Comparison of ENCODE assay signal across 9 mouse cellular contexts in genomic region chr9:46389741-46390140, GRCm38 (mm10).
DNase-seq lines count a peak whose midpoint lies in the region; ATAC-seq and TF ChIP-seq lines count a peak whose summit lies in the region.
"Had no signal": no experiment of that assay in that cellular context is flagged by ENCODE, and none has a peak within 500 bp of the region (broad histone marks: within the 10 kb centered on the region; RNA-seq: fewer than 3 reads in every experiment).

No protein-coding gene starts in this region.

- intact Hi-C loops in gastrocnemius, postnatal 14 days (cut with DNase I; ENCODE audit: low total_unique reads), result no loop called here

- no peaks in the 10 kb centered on the region for H3K36me3 ChIP-seq in hindbrain, embryonic 16.5 days (ENCODE audit: control insufficient read depth, insufficient read depth, low read length)
- no peaks in the 10 kb centered on the region for H3K36me3 ChIP-seq in liver, embryonic 14.5 days (replicated peaks; ENCODE audit: control insufficient read depth, insufficient read depth, low read depth)

- H3K4me1 ChIP-seq in hindbrain, embryonic 16.5 days (ENCODE audit: control insufficient read depth, insufficient read depth, low read depth, low read length), result peaks cover 12% of the 10 kb centered on the region
- H3K4me1 ChIP-seq in liver, embryonic 14.5 days (replicated peaks; ENCODE audit: control insufficient read depth in 2 of 2, insufficient read depth in 2 of 2, low read length in 1 of 2), result no peaks in the 10 kb centered on the region

- no peak for TF ChIP-seq EP300 in liver, embryonic 14.5 days (IDR thresholded peaks at IDR 0.05; ENCODE audit: low read depth)

- ATAC-seq in hindbrain, embryonic 16.5 days, result peak; percentile 43
- no peak for ATAC-seq in liver, embryonic 14.5 days (ENCODE audit: insufficient read depth)

- no peaks in the 10 kb centered on the region for H3K9me3 ChIP-seq in hindbrain, embryonic 16.5 days (ENCODE audit: control insufficient read depth, low read length)
- H3K9me3 ChIP-seq in liver, embryonic 14.5 days (ENCODE audit: control insufficient read depth, low read length), result no peaks in the 10 kb centered on the region; the same call in none of the 2 replicates

- H3K9ac ChIP-seq in hindbrain, embryonic 16.5 days (ENCODE audit: low read depth, low read length), result peak overlapping the region; percentile 54
- no peak overlapping the region for H3K9ac ChIP-seq in liver, embryonic 14.5 days (replicated peaks)

- H3K27me3 ChIP-seq in hindbrain, embryonic 16.5 days (replicated peaks; ENCODE audit: control insufficient read depth, insufficient read depth, low read length), result peaks cover 2% of the 10 kb centered on the region; the same call in 1 of the 2 replicates
- no peaks in the 10 kb centered on the region for H3K27me3 ChIP-seq in liver, embryonic 14.5 days (ENCODE audit: control insufficient read depth, insufficient read depth, low read length)

- WGBS in hindbrain, embryonic 16.5 days, result 3% methylated on average over 9 of the region's 9 CpGs
- 18% methylated on average over 9 of the region's 9 CpGs for WGBS in liver, embryonic 14.5 days (ENCODE audit: insufficient replicate concordance)

- TF ChIP-seq CTCF in liver, embryonic 14.5 days (IDR thresholded peaks at IDR 0.05; ENCODE audit: low read depth), result no peak

- H3K4me3 ChIP-seq in hindbrain, embryonic 16.5 days (ENCODE audit: low read length), result peak overlapping the region; percentile 35
- H3K4me3 ChIP-seq in liver, embryonic 14.5 days (ENCODE audit: insufficient read depth in 1 of 2, low read depth in 2 of 2, low read length in 2 of 2), result no peak overlapping the region
- H3K4me3 ChIP-seq: erythroblast, embryonic 14.5 days had no signal

- peak overlapping the region; percentile 56 for H3K4me2 ChIP-seq in hindbrain, embryonic 16.5 days (ENCODE audit: low read length)
- peak overlapping the region; percentile 22; the same call in 1 of the 2 replicates for H3K4me2 ChIP-seq in liver, embryonic 14.5 days (ENCODE audit: low read depth)

- peak overlapping the region; percentile 73 for H3K27ac ChIP-seq in hindbrain, embryonic 16.5 days (ENCODE audit: low read depth, low read length)
- no peak overlapping the region for H3K27ac ChIP-seq in liver, embryonic 14.5 days

- peak; percentile 19 to 31 for DNase-seq in frontal cortex, postnatal 36 days (ENCODE audit: low spot score in 2 of 2)
- DNase-seq in frontal cortex, postnatal 10 days (ENCODE audit: low spot score in 2 of 2), result no peak
- peak; percentile 45 for DNase-seq in brain, adult 2 months (ENCODE audit: low read depth, low spot score)
- DNase-seq in liver, embryonic 14.5 days (ENCODE audit: low read depth in 3 of 3, low spot score in 3 of 3), result no peak
- DNase-seq in gastrocnemius, postnatal 14 days, result no peak
- DNase-seq in adrenal gland, postnatal 14 days, result no peak
- DNase-seq in urinary bladder, postnatal 10 days (ENCODE audit: low spot score), result no peak

Comparison
In these comparisons a context has a peak if more than half of its experiments do, and no peak if none do; other contexts are left out.
1. DNase-seq: peak in frontal cortex, postnatal 36 days (2 of 2) and brain, adult 2 months (single experiment); none in frontal cortex, postnatal 10 days (0 of 2), liver, embryonic 14.5 days (0 of 3), gastrocnemius, postnatal 14 days (single experiment), adrenal gland, postnatal 14 days (single experiment) and urinary bladder, postnatal 10 days (single experiment).